Mouse (Mus musculus): ENCODE data around the gene Slc2a9. TPM values are rescaled to one million over a fixed set of nuclear protein-coding genes. Genes with fewer than 3 reads are reported as not detected.

The Slc2a9 gene
- polyA plus RNA-seq, 1 experiment, result 3.1 TPM

- Histone ChIP-seq H3K27ac (ENCODE audit: insufficient read depth, low read length) (no peak overlapping the region), H3K4me1 (ENCODE audit: control insufficient read depth, insufficient read depth, low read length) (no peaks in the 10 kb centered on the region), H3K4me3 (ENCODE audit: insufficient read depth, low read length) (no peak overlapping the region)
- TF ChIP-seq POLR2A (IDR thresholded peaks at IDR 0.05; ENCODE audit: low read depth, low read length) (no peak), CTCF (IDR thresholded peaks at IDR 0.05; ENCODE audit: borderline replicate concordance, insufficient read depth, low read length) (no peak)
Observed at GRCm38 (mm10) chr5:38309795-38310194, 193.1 kb downstream of the Slc2a9 start.

- no peak overlapping the region for H3K4me3 ChIP-seq (ENCODE audit: insufficient read depth, low read length)
- no peak overlapping the region for H3K27ac ChIP-seq (ENCODE audit: insufficient read depth, low read length)
- TF ChIP-seq POLR2A (IDR thresholded peaks at IDR 0.05; ENCODE audit: low read depth, low read length) (no peak), CTCF (IDR thresholded peaks at IDR 0.05; ENCODE audit: borderline replicate concordance, insufficient read depth, low read length) (peak; percentile 54; the same call in 1 of the 2 replicates)
- no peaks in the 10 kb centered on the region for H3K4me1 ChIP-seq (ENCODE audit: control insufficient read depth, insufficient read depth, low read length)
Observed at GRCm38 (mm10) chr5:38308873-38309272, 194.1 kb downstream of the Slc2a9 start.

GRCm38 (mm10) chr5:38307255-38308101 lies 195.5 kb downstream of the Slc2a9 start:
- Histone ChIP-seq H3K27ac (ENCODE audit: insufficient read depth, low read length) (no peak overlapping the region), H3K4me3 (ENCODE audit: insufficient read depth, low read length) (peak overlapping the region; percentile 30; the same call in 1 of the 2 replicates), H3K4me1 (ENCODE audit: control insufficient read depth, insufficient read depth, low read length) (no peaks in the 10 kb centered on the region)
- TF ChIP-seq POLR2A (IDR thresholded peaks at IDR 0.05; ENCODE audit: low read depth, low read length) (no peak), CTCF (IDR thresholded peaks at IDR 0.05; ENCODE audit: borderline replicate concordance, insufficient read depth, low read length) (peak; percentile 96)

DNA sequence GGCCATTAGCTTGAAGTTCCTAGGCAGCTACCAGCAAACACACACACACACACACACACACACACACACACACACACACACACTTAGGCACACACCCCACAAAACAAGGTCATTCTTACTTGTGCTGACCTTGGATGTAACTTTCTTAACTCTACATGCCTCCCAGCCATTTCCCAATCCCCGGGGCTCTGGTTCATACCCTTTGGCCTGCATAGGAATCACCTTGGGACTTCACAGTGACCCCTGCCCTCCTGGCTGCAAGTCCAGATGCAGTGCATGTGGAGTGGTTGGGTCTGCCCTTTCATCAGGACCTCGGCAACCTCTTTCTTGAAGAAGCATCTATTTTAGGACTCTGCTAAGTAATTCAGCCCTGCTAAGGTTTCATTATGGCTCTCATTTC lies 197.7 kb downstream of the Slc2a9 start:
- TF ChIP-seq CTCF (IDR thresholded peaks at IDR 0.05; ENCODE audit: borderline replicate concordance, insufficient read depth, low read length) (no peak), POLR2A (IDR thresholded peaks at IDR 0.05; ENCODE audit: low read depth, low read length) (no peak)
- H3K27ac ChIP-seq (ENCODE audit: insufficient read depth, low read length), result no peak overlapping the region
- no peak overlapping the region for H3K4me3 ChIP-seq (ENCODE audit: insufficient read depth, low read length)
- H3K4me1 ChIP-seq (ENCODE audit: control insufficient read depth, insufficient read depth, low read length), result no peaks in the 10 kb centered on the region

DNA sequence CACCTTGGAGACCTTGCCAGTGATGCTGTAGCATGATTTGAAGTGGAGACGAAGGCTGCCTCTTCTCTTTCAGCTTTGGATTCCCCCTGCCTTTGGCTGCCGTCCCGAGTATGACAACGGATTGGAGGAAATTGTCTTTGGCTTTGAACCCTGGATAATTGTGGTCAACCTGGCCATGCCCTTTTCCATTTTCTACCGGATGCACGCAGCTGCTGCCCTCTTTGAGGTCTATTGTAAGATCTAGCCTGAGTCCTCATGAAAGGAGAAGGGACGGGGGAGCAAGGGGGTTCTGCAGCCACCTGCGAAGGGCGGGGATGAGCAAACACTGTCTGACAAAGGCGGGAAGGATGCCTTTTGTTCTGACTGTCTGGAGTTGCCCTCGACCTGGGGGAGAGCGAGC lies 200.3 kb downstream of the Slc2a9 start:
- H3K4me3 ChIP-seq (ENCODE audit: insufficient read depth, low read length), result no peak overlapping the region
- TF ChIP-seq CTCF (IDR thresholded peaks at IDR 0.05; ENCODE audit: borderline replicate concordance, insufficient read depth, low read length), result no peak
- no peak overlapping the region for H3K27ac ChIP-seq (ENCODE audit: insufficient read depth, low read length)
- no peaks in the 10 kb centered on the region for H3K4me1 ChIP-seq (ENCODE audit: control insufficient read depth, insufficient read depth, low read length)

DNA sequence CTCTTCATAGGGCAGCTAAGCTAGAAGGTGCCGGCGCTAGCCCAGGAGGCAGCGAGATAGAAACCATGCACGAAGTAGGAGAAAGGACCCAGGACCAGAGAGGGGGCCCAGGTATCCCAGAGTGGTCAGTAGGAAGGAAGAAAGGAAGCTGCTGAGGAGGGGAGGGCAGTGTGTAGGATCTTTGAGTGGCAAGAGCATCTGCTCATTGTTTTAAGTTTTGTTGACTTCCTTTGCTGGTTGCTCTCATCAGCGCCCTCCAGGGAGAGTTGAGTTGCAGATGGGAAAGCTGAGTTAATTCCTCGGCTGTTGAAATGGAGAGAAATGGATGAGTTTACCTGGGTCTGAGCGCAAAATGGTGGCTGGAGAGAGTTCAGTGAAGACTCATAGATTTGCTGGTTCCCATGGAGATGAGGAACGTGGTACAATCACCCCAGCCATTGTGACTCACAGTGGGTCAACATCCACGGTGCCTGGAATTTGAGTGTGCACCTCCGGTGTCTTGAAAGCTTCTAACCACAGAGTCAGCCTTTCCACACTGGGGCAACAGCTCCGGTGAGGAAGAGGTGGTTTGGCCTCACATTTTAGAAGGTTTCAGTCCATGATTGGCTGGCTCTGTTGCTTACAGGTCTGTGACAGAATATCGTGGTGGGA lies 201.1 kb downstream of the Slc2a9 start:
- no peaks in the 10 kb centered on the region for H3K4me1 ChIP-seq (ENCODE audit: control insufficient read depth, insufficient read depth, low read length)
- H3K4me3 ChIP-seq (ENCODE audit: insufficient read depth, low read length), result no peak overlapping the region
- TF ChIP-seq CTCF (IDR thresholded peaks at IDR 0.05; ENCODE audit: borderline replicate concordance, insufficient read depth, low read length), result no peak
- H3K27ac ChIP-seq (ENCODE audit: insufficient read depth, low read length), result no peak overlapping the region

Other genes starting within 250 kb of the Slc2a9 start
- 34.5 and 44.5 TPM in 2 replicates for gene Tmem128, start 243.0 kb downstream of the Slc2a9 start, polyA plus RNA-seq (2011; ENCODE audit: insufficient read length, low read depth, missing spikeins)
- gene Otop1, start 227.2 kb downstream of the Slc2a9 start, polyA plus RNA-seq (2011; ENCODE audit: insufficient read length, low read depth, missing spikeins), result not detected in 2 replicates
- not detected in 2 replicates for gene Drd5, start 183.8 kb downstream of the Slc2a9 start, polyA plus RNA-seq (2011; ENCODE audit: insufficient read length, low read depth, missing spikeins)
- gene Wdr1, start 60.1 kb upstream of the Slc2a9 start, polyA plus RNA-seq (2011; ENCODE audit: insufficient read length, low read depth, missing spikeins), result 280 and 348 TPM in 2 replicates
- gene Zfp518b, start 181.7 kb upstream of the Slc2a9 start, polyA plus RNA-seq (2011; ENCODE audit: insufficient read length, low read depth, missing spikeins), result 19.7 and 22.4 TPM in 2 replicates